Mouse (Mus musculus) heart, embryonic 15.5 days (tissue): ENCODE measurements around the gene Rpp25. TPM values are rescaled to one million over a fixed set of nuclear protein-coding genes. Genes with fewer than 3 reads are reported as not detected.
A peak's percentile ranks its signal among the peaks of the same experiment; 100 is the strongest.

Experiments
- ATAC-seq: fragments of 200-750 bp; cut with Nextera tagmentation; replicated peaks from 2 replicates; pipeline ENCODE4 v1.8.0; 2017; ENCODE audit warnings: low read depth, moderate TSS enrichment; ENCODE audit not compliant: insufficient number of reproducible peaks, insufficient read depth, low FRiP score
- H3K27ac ChIP-seq: fragments of 300-500 bp; sonication (generic); 2 replicates; pipeline ENCODE4 v1.5.1; 2015; ENCODE audit warnings: mild to moderate bottlenecking, inconsistent platforms
- H3K27me3 ChIP-seq: fragments of 300-500 bp; sonication (generic); 2 replicates; pipeline ENCODE4 v1.6.1; 2015; ENCODE audit warnings: inconsistent platforms
- H3K36me3 ChIP-seq: fragments of 300-500 bp; sonication (generic); 2 replicates; pipeline ENCODE4 v1.6.1; 2015; ENCODE audit warnings: mild to moderate bottlenecking, inconsistent platforms
- H3K4me1 ChIP-seq: fragments of 300-500 bp; sonication (generic); replicated peaks from 2 replicates; pipeline ENCODE4 v1.6.1; 2015; ENCODE audit warnings: inconsistent platforms
- H3K4me2 ChIP-seq: fragments of 300-500 bp; sonication (generic); 2 replicates; pipeline ENCODE4 v1.6.1; 2015; ENCODE audit warnings: inconsistent platforms, mild to moderate bottlenecking, moderate library complexity
- H3K4me3 ChIP-seq: fragments of 300-500 bp; sonication (generic); 2 replicates; pipeline ENCODE4 v1.5.1; 2015; ENCODE audit warnings: mild to moderate bottlenecking, inconsistent platforms
- H3K9ac ChIP-seq: fragments of 300-500 bp; sonication (generic); 2 replicates; pipeline ENCODE4 v1.6.1; 2015; ENCODE audit warnings: mild to moderate bottlenecking, inconsistent platforms
- H3K9me3 ChIP-seq: fragments of 300-500 bp; sonication (generic); replicated peaks from 2 replicates; pipeline ENCODE4 v1.6.1; 2016; ENCODE audit warnings: inconsistent platforms
- WGBS: fragments of 180-500 bp; shearing (Covaris S2); methylation state at CpG from one replicate; pipeline ENCODE4 v1.1.7; 2015; ENCODE audit warnings: mixed read lengths; 5-methylcytosine and 5-hydroxymethylcytosine counted together
- polyA plus RNA-seq: library from polyadenylated mRNA; unstranded; fragments of >200 nt; fragmentation: Nextera tagmentation; extraction: Ambion mirVana; gene quantifications from 2 replicates; pipeline ENCODE4 v1.2.1, GENCODE M21; 2015

The Rpp25 gene
- polyA plus RNA-seq, 1 experiment from 2014 or later: 11.5 TPM

- no peak overlapping the region for H3K4me2 ChIP-seq
- no peak overlapping the region for H3K9ac ChIP-seq
- no peaks in the 10 kb centered on the region for H3K9me3 ChIP-seq
- ATAC-seq: no peak
- 85% methylated on average over 2 of the region's 2 CpGs for WGBS
- H3K4me1 ChIP-seq: peaks cover 16% of the 10 kb centered on the region
- peaks cover 46% of the 10 kb centered on the region for H3K36me3 ChIP-seq
- H3K27me3 ChIP-seq: no peaks in the 10 kb centered on the region
- no peak overlapping the region for H3K27ac ChIP-seq
- no peak overlapping the region for H3K4me3 ChIP-seq
Measured at GRCm38 (mm10) chr9:57539550-57539949, 35.7 kb downstream of the Rpp25 start.

GRCm38 (mm10) chr9:57541312-57541711, 37.5 kb downstream of the Rpp25 start:
- no peak overlapping the region for H3K4me2 ChIP-seq
- H3K9ac ChIP-seq: no peak overlapping the region
- no peaks in the 10 kb centered on the region for H3K9me3 ChIP-seq
- no peak overlapping the region for H3K4me3 ChIP-seq
- no peaks in the 10 kb centered on the region for H3K27me3 ChIP-seq
- H3K27ac ChIP-seq: no peak overlapping the region
- peaks cover 16% of the 10 kb centered on the region for H3K4me1 ChIP-seq
- peaks cover 59% of the 10 kb centered on the region for H3K36me3 ChIP-seq
- WGBS: 0% methylated on average over 1 of the region's 1 CpGs
- ATAC-seq: no peak

DNA sequence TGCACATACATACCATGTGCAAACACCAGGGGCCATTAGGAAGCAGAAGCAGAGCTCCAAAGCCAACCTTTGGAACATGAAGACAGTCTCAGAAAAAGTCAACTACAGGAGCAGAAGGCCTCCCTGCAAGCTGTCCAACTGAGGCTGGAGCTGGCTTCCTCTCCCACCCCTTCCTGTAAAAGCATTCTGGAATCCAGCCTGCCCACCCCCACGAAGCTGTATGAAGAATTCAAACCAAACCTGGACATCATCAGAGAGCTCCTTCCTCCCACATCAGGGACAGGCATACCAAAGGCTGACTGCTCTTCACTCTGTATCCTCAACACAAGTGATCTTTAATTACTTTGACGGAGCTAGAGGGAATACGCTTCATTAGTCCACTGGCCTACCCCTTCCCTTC, 40.1 kb downstream of the Rpp25 start:
- 69% methylated on average over 3 of the region's 3 CpGs for WGBS

DNA sequence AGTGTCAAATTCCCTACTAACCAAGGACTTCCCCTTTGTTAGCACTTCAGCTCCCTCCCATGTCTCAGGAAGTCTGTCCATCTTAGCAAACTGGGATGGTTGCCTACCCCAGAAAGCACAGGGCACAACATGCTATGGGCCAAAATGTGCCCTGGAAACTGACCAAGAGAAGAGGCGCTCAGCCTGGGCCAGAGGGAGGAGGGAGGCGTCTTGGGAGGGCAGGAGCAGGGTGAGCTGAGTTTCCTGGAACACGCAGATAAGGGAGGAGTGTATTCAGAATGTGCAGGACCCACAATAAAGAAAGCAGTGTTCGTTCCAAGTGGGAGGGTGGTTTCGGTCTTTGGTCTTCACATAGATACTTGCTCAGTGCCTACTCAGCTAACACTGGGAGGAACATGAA, 43.5 kb downstream of the Rpp25 start:
- Histone ChIP-seq H3K27me3 (no peaks in the 10 kb centered on the region), H3K9ac (no peak overlapping the region), H3K4me2 (no peak overlapping the region), H3K4me1 (peaks cover 38% of the 10 kb centered on the region), H3K4me3 (no peak overlapping the region), H3K36me3 (peaks cover 70% of the 10 kb centered on the region), H3K27ac (0 out of 2 replicates have a peak overlapping the region, but pooled peaks have one; percentile 8), H3K9me3 (no peaks in the 10 kb centered on the region)
- no peak; the same call in 1 of the 2 replicates for ATAC-seq
- 64% methylated on average over 5 of the region's 5 CpGs for WGBS

More for the DNA sequence above, 40.1 kb downstream of the Rpp25 start:
- ATAC-seq: no peak
- Histone ChIP-seq H3K4me2 (no peak overlapping the region), H3K36me3 (peaks cover 78% of the 10 kb centered on the region), H3K9me3 (no peaks in the 10 kb centered on the region), H3K27ac (no peak overlapping the region), H3K9ac (no peak overlapping the region), H3K27me3 (no peaks in the 10 kb centered on the region), H3K4me3 (no peak overlapping the region), H3K4me1 (peaks cover 14% of the 10 kb centered on the region)

DNA sequence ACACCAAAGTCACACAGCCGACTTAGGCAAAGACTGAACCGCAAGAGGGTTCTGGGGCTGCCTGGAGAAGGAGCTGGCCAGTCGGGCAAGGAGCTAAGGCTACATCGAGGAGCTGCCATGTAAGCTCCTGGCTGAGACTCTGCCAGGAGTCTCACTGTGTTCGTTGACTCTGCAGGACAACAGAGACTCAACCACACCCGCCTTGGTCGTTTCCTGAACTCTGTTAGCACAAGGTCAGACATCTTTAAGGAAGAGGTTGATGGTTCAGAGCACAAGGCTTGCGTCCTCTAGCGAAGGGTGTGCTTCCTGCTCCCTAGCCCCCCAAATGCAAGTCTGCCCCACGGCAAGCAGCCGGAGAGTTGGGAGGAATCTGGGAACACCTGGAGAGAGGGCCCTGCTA, 44.0 kb downstream of the Rpp25 start:
- H3K36me3 ChIP-seq: peaks cover 64% of the 10 kb centered on the region
- 83% methylated on average over 11 of the region's 11 CpGs for WGBS
- no peak for ATAC-seq
- H3K4me3 ChIP-seq: no peak overlapping the region
- H3K4me2 ChIP-seq: no peak overlapping the region
- H3K9ac ChIP-seq: no peak overlapping the region
- no peaks in the 10 kb centered on the region for H3K9me3 ChIP-seq
- H3K27ac ChIP-seq: no peak overlapping the region
- peaks cover 38% of the 10 kb centered on the region for H3K4me1 ChIP-seq
- H3K27me3 ChIP-seq: no peaks in the 10 kb centered on the region

GRCm38 (mm10) chr9:57549186-57549585, 45.4 kb downstream of the Rpp25 start:
- no peak overlapping the region for H3K4me2 ChIP-seq
- no peak for ATAC-seq
- H3K27me3 ChIP-seq: no peaks in the 10 kb centered on the region
- H3K27ac ChIP-seq: peak overlapping the region; percentile 88
- no peaks in the 10 kb centered on the region for H3K9me3 ChIP-seq
- H3K9ac ChIP-seq: no peak overlapping the region
- H3K4me1 ChIP-seq: peaks cover 38% of the 10 kb centered on the region
- WGBS: 87% methylated on average over 4 of the region's 4 CpGs
- no peak overlapping the region for H3K4me3 ChIP-seq
- peaks cover 51% of the 10 kb centered on the region for H3K36me3 ChIP-seq

DNA sequence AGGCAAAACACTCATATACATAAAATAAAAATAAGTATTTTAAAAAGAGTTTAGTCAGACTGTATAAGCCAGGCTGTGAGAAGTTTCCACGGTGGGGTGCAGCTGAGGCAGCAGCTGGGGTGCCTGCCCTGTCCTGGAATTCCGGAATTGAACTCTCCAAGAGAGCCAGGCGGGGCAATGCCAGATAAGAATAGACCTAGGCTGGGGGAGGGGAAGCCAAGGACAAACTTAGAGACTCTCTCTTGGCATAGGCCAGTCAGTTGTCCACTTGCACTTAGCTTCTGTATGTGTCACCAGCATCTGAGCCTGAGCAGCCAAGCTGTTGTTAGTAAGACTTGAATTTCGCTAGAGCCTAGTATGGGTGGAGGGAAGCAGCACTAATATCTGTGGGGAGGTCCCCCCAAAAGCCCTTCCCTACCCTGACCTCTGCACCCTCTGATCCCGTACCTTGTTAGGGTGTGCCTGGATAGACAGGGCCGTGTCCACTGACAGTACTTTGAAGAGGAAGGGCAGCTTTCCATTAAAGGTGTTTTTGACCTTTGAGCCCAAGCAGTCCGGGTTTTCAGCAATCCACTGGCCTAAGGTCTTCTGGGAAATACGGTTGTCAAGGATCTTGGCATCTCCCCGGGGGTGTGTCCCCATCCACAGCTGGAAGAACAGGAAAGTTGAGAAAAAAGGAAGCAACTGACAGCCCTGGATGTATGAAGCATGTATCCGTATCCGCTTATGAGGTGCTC, 46.5 kb downstream of the Rpp25 start:
- Histone ChIP-seq H3K4me3 (no peak overlapping the region), H3K36me3 (peaks cover 40% of the 10 kb centered on the region), H3K4me1 (peaks cover 38% of the 10 kb centered on the region), H3K9me3 (no peaks in the 10 kb centered on the region), H3K9ac (no peak overlapping the region), H3K27ac (peak overlapping the region; percentile 88), H3K4me2 (peak overlapping the region; percentile 38), H3K27me3 (no peaks in the 10 kb centered on the region)
- 59% methylated on average over 11 of the region's 11 CpGs for WGBS
- ATAC-seq: peak; percentile 79

- WGBS: 4% methylated on average over 28 of the region's 28 CpGs
- Histone ChIP-seq H3K36me3 (peaks cover 26% of the 10 kb centered on the region), H3K4me1 (peaks cover 36% of the 10 kb centered on the region), H3K4me2 (peak within 1 kb of the TSS; percentile 84), H3K27me3 (no peaks in the 10 kb centered on the region), H3K9ac (peak within 1 kb of the TSS; percentile 71), H3K9me3 (no peaks in the 10 kb centered on the region), H3K4me3 (peak within 1 kb of the TSS; percentile 75), H3K27ac (peak within 1 kb of the TSS; percentile 36; the same call in 1 of the 2 replicates)
- no peak for ATAC-seq
Measured at GRCm38 (mm10) chr9:57552139-57552887, 48.5 kb downstream of the Rpp25 start, which contains the start of gene Mpi. TSS of gene Mpi (minus strand) at chr9:57552763.

- 69% methylated on average over 11 of the region's 11 CpGs for WGBS
- no peak overlapping the region for H3K9ac ChIP-seq
- ATAC-seq: no peak
- no peak overlapping the region for H3K27ac ChIP-seq
- no peaks in the 10 kb centered on the region for H3K27me3 ChIP-seq
- no peaks in the 10 kb centered on the region for H3K9me3 ChIP-seq
- peaks cover 18% of the 10 kb centered on the region; the same call in 1 of the 2 replicates for H3K36me3 ChIP-seq
- peaks cover 33% of the 10 kb centered on the region for H3K4me1 ChIP-seq
- H3K4me2 ChIP-seq: no peak overlapping the region
- H3K4me3 ChIP-seq: no peak overlapping the region
Measured at GRCm38 (mm10) chr9:57553119-57553518, 49.3 kb downstream of the Rpp25 start.

GRCm38 (mm10) chr9:57554753-57555152, 50.9 kb downstream of the Rpp25 start:
- WGBS: 59% methylated on average over 3 of the region's 3 CpGs

More at GRCm38 (mm10) chr9:57554753-57555152, 50.9 kb downstream of the Rpp25 start:
- no peak overlapping the region for H3K4me3 ChIP-seq
- peaks cover 18% of the 10 kb centered on the region for H3K4me1 ChIP-seq
- no peaks in the 10 kb centered on the region for H3K9me3 ChIP-seq
- no peak overlapping the region for H3K27ac ChIP-seq
- no peak overlapping the region for H3K4me2 ChIP-seq
- no peak overlapping the region for H3K9ac ChIP-seq
- no peaks in the 10 kb centered on the region for H3K27me3 ChIP-seq
- peaks cover 4% of the 10 kb centered on the region; the same call in 1 of the 2 replicates for H3K36me3 ChIP-seq
- no peak for ATAC-seq
